Mouse (Mus musculus) lung, adult 2 months (tissue): ENCODE measurements around the gene Cd2bp2. TPM values are rescaled to one million over a fixed set of nuclear protein-coding genes. Genes with fewer than 3 reads are reported as not detected.

Experiments used
- DNase-seq: peaks from one replicate; pipeline ENCODE4 v3.0.0; 2022
- H3K4me1 ChIP-seq: fragments of 200-500 bp; 2 replicates; pipeline ENCODE4 v1.6.1; 2011; ENCODE audit warnings: low read length; ENCODE audit not compliant: control insufficient read depth, insufficient read depth
- H3K4me3 ChIP-seq: fragments of 200-500 bp; replicated peaks from 2 replicates; pipeline ENCODE3; 2011; ENCODE audit warnings: low read depth, mild to moderate bottlenecking, control low read depth, low read length; ENCODE audit errors: extremely low read depth
- CTCF ChIP-seq: fragments of 200-500 bp; IDR thresholded peaks from 2 replicates; pipeline ENCODE4 v1.5.1; 2011; ENCODE audit warnings: mild to moderate bottlenecking, low read length, control low read depth; ENCODE audit not compliant: insufficient read depth
- POLR2A ChIP-seq: fragments of 200-500 bp; IDR thresholded peaks from 2 replicates; pipeline ENCODE4 v1.6.1; 2011; ENCODE audit warnings: low read depth, mild to moderate bottlenecking, control low read depth, low read length, borderline replicate concordance; ENCODE audit errors: extremely low read depth
- WGBS: fragments of 180-500 bp; shearing (Covaris S2); methylation state at CpG from one replicate; pipeline ENCODE4 v1.1.7; 2018; 5-methylcytosine and 5-hydroxymethylcytosine counted together
- polyA plus RNA-seq: library from polyadenylated mRNA; depleted of rRNA; stranded (reverse); fragments of >200 nt; gene quantifications from 2 replicates; pipeline ENCODE4 v1.2.3, GENCODE M21; 2012

Cd2bp2 gene
- polyA plus RNA-seq, 1 experiment = 31.0 TPM

- DNase-seq = no peak
- 72% methylated on average over 5 of the region's 5 CpGs for WGBS
- TF ChIP-seq CTCF (no peak), POLR2A (no peak)
- no peak overlapping the region for H3K4me3 ChIP-seq
- H3K4me1 ChIP-seq = peaks cover 7% of the 10 kb centered on the region
Observed at GRCm38 (mm10) chr7:127211014-127211745, 15.3 kb upstream of the Cd2bp2 start.

- DNase-seq = no peak
- Histone ChIP-seq H3K4me3 (no peak overlapping the region), H3K4me1 (peaks cover 4% of the 10 kb centered on the region)
- TF ChIP-seq POLR2A (no peak), CTCF (no peak)
- 84% methylated on average over 4 of the region's 4 CpGs for WGBS
Observed at GRCm38 (mm10) chr7:127210266-127210665, 14.4 kb upstream of the Cd2bp2 start.

GRCm38 (mm10) chr7:127209851-127210250 lies 14.0 kb upstream of the Cd2bp2 start:
- H3K4me1 ChIP-seq = peaks cover 4% of the 10 kb centered on the region
- WGBS = 77% methylated on average over 5 of the region's 5 CpGs
- H3K4me3 ChIP-seq = no peak overlapping the region
- DNase-seq = no peak
- TF ChIP-seq CTCF (no peak), POLR2A (no peak)

- under 1% methylated on average over 44 of the region's 44 CpGs for WGBS
- DNase-seq = peak; percentile 85
- peak; percentile 64 for TF ChIP-seq CTCF
- peak; percentile 88; the same call in 1 of the 2 replicates for TF ChIP-seq POLR2A
- Histone ChIP-seq H3K4me3 (peak within 1 kb of the TSS; percentile 83), H3K4me1 (peaks cover 4% of the 10 kb centered on the region)
Observed at GRCm38 (mm10) chr7:127208553-127209438, 12.9 kb upstream of the Cd2bp2 start, which contains the start of gene Mylpf. Mylpf (plus strand) TSS chr7:127208890.

- Histone ChIP-seq H3K4me1 (peaks cover 4% of the 10 kb centered on the region), H3K4me3 (peak within 1 kb of the TSS; percentile 83)
- TF ChIP-seq POLR2A (no peak), CTCF (no peak)
- WGBS = under 1% methylated on average over 28 of the region's 44 CpGs
- no peak for DNase-seq
Observed at GRCm38 (mm10) chr7:127208295-127208552, 12.4 kb upstream of the Cd2bp2 start, which contains the start of gene Tbc1d10b. Tbc1d10b (minus strand) TSS chr7:127208468.

- under 1% methylated on average over 53 of the region's 53 CpGs for WGBS
- DNase-seq = no peak
- peaks cover 4% of the 10 kb centered on the region for H3K4me1 ChIP-seq
- peak overlapping the region; percentile 83 for H3K4me3 ChIP-seq
- TF ChIP-seq POLR2A = no peak
- TF ChIP-seq CTCF = no peak
Observed at GRCm38 (mm10) chr7:127207374-127208294, 11.8 kb upstream of the Cd2bp2 start.

GRCm38 (mm10) chr7:127206606-127207005 lies 10.8 kb upstream of the Cd2bp2 start:
- TF ChIP-seq CTCF (no peak), POLR2A (no peak)
- H3K4me3 ChIP-seq = peak overlapping the region; percentile 83
- peaks cover 4% of the 10 kb centered on the region for H3K4me1 ChIP-seq
- 37% methylated on average over 2 of the region's 2 CpGs for WGBS
- no peak for DNase-seq

GRCm38 (mm10) chr7:127196484-127196883 lies 634 bp upstream of the Cd2bp2 start:
- DNase-seq = no peak
- WGBS = 49% methylated on average over 11 of the region's 11 CpGs
- Histone ChIP-seq H3K4me1 (peaks cover 9% of the 10 kb centered on the region), H3K4me3 (no peak overlapping the region)
- no peak for TF ChIP-seq POLR2A
- no peak for TF ChIP-seq CTCF

GRCm38 (mm10) chr7:127194633-127195029 lies 1.2 kb downstream of the Cd2bp2 start:
- TF ChIP-seq CTCF (no peak), POLR2A (no peak)
- WGBS = 42% methylated on average over 7 of the region's 7 CpGs
- no peak for DNase-seq
- Histone ChIP-seq H3K4me3 (no peak overlapping the region), H3K4me1 (peaks cover 9% of the 10 kb centered on the region)
